Mouse (Mus musculus) spleen, adult 2 months (tissue): Measurements from ENCODE around the gene Rnps1. TPM values are rescaled to one million over a fixed set of nuclear protein-coding genes. Genes with fewer than 3 reads are reported as not detected.

Source experiments
- DNase-seq, 2 experiments: peaks; one replicate each; pipeline versions ENCODE4 v3.0.0 to v3.0.0-alpha.2; 2012 to 2021; ENCODE audit warnings: low spot score in 2 of 2, low read depth in 1 of 2
- H3K27ac ChIP-seq: fragments of 200-500 bp; 2 replicates; pipeline ENCODE4 v1.5.1; 2012; ENCODE audit warnings: low read length, inconsistent platforms; ENCODE audit not compliant: insufficient read depth
- H3K27me3 ChIP-seq: fragments of 200-500 bp; 2 replicates; pipeline ENCODE4 v1.6.1; 2012; ENCODE audit warnings: mild to moderate bottlenecking, moderate library complexity, low read length, inconsistent platforms; ENCODE audit not compliant: control insufficient read depth, insufficient read depth
- H3K36me3 ChIP-seq: fragments of 200-500 bp; 2 replicates; pipeline ENCODE4 v1.6.1; 2012; ENCODE audit warnings: mild to moderate bottlenecking, low read length, inconsistent platforms; ENCODE audit not compliant: control insufficient read depth, insufficient read depth
- H3K4me1 ChIP-seq: fragments of 200-500 bp; 2 replicates; pipeline ENCODE4 v1.6.1; 2011; ENCODE audit warnings: inconsistent platforms; ENCODE audit not compliant: control insufficient read depth, insufficient read depth, insufficient read length
- H3K4me3 ChIP-seq: fragments of 200-500 bp; 2 replicates; pipeline ENCODE4 v1.5.1; 2011; ENCODE audit warnings: mild to moderate bottlenecking, inconsistent platforms; ENCODE audit not compliant: insufficient read depth, insufficient read length; ENCODE audit errors: extremely low read depth
- CTCF ChIP-seq: fragments of 200-500 bp; IDR thresholded peaks from 2 replicates; pipeline ENCODE4 v1.5.1; 2011; ENCODE audit warnings: mild to moderate bottlenecking, inconsistent platforms; ENCODE audit not compliant: insufficient read depth, insufficient read length, insufficient replicate concordance; ENCODE audit errors: extremely low read depth
- POLR2A ChIP-seq: fragments of 200-500 bp; IDR thresholded peaks from 2 replicates; pipeline ENCODE4 v1.6.1; 2011; ENCODE audit warnings: low read depth, low read length, inconsistent platforms
- WGBS: fragments of 180-500 bp; shearing (Covaris S2); methylation state at CpG from one replicate; pipeline ENCODE4 v1.1.7; 2018; 5-methylcytosine and 5-hydroxymethylcytosine counted together
- polyA plus RNA-seq: library from polyadenylated mRNA; depleted of rRNA; stranded (reverse); fragments of >200 nt; gene quantifications from 2 replicates; pipeline ENCODE4 v1.2.3, GENCODE M21; 2012

The Rnps1 gene
- polyA plus RNA-seq, 1 experiment: 87.0 TPM

GRCm38 (mm10) chr17:24427170-24427557 lies 12.8 kb downstream of the Rnps1 start:
- Histone ChIP-seq H3K27ac (no peak overlapping the region), H3K36me3 (peaks cover 17% of the 10 kb centered on the region), H3K27me3 (no peaks in the 10 kb centered on the region), H3K4me1 (peaks cover 4% of the 10 kb centered on the region; the same call in 1 of the 2 replicates), H3K4me3 (peak overlapping the region; percentile 78)
- no peak for DNase-seq
- 11% methylated on average over 8 of the region's 8 CpGs for WGBS
- TF ChIP-seq CTCF (no peak), POLR2A (no peak)

GRCm38 (mm10) chr17:24429201-24429983 lies 15.0 kb downstream of the Rnps1 start:
- TF ChIP-seq POLR2A (no peak), CTCF (no peak)
- no peak overlapping the region for H3K4me3 ChIP-seq
- H3K27me3 ChIP-seq: no peaks in the 10 kb centered on the region
- WGBS: 94% methylated on average over 14 of the region's 14 CpGs
- no peak overlapping the region for H3K27ac ChIP-seq
- H3K4me1 ChIP-seq: peaks cover 4% of the 10 kb centered on the region; the same call in 1 of the 2 replicates
- H3K36me3 ChIP-seq: peaks cover 3% of the 10 kb centered on the region
- DNase-seq: no peak

GRCm38 (mm10) chr17:24437016-24437415 lies 22.7 kb downstream of the Rnps1 start:
- no peak overlapping the region for H3K4me3 ChIP-seq
- peak in 1 of 2 experiments; percentile 29 for DNase-seq
- H3K4me1 ChIP-seq: no peaks in the 10 kb centered on the region
- peaks cover 15% of the 10 kb centered on the region for H3K36me3 ChIP-seq
- H3K27me3 ChIP-seq: no peaks in the 10 kb centered on the region
- H3K27ac ChIP-seq: no peak overlapping the region
- WGBS: 85% methylated on average over 5 of the region's 5 CpGs
- TF ChIP-seq CTCF (peak; percentile 39; the same call in 1 of the 2 replicates), POLR2A (no peak)

- Histone ChIP-seq H3K27me3 (no peaks in the 10 kb centered on the region), H3K4me1 (no peaks in the 10 kb centered on the region), H3K27ac (no peak overlapping the region), H3K4me3 (no peak overlapping the region), H3K36me3 (peaks cover 29% of the 10 kb centered on the region)
- 96% methylated on average over 8 of the region's 8 CpGs for WGBS
- TF ChIP-seq POLR2A: no peak
- TF ChIP-seq CTCF: no peak
- DNase-seq: no peak
Measured at GRCm38 (mm10) chr17:24440377-24440776, 26.0 kb downstream of the Rnps1 start.

GRCm38 (mm10) chr17:24441148-24441547 lies 26.8 kb downstream of the Rnps1 start:
- WGBS: 66% methylated on average over 2 of the region's 2 CpGs
- H3K27me3 ChIP-seq: no peaks in the 10 kb centered on the region
- H3K4me1 ChIP-seq: no peaks in the 10 kb centered on the region
- DNase-seq: no peak
- no peak overlapping the region for H3K27ac ChIP-seq
- peaks cover 36% of the 10 kb centered on the region for H3K36me3 ChIP-seq
- TF ChIP-seq CTCF (no peak), POLR2A (no peak)
- no peak overlapping the region for H3K4me3 ChIP-seq

- Histone ChIP-seq H3K36me3 (peaks cover 45% of the 10 kb centered on the region), H3K27ac (no peak overlapping the region), H3K27me3 (no peaks in the 10 kb centered on the region), H3K4me3 (no peak overlapping the region), H3K4me1 (no peaks in the 10 kb centered on the region)
- WGBS: 96% methylated on average over 14 of the region's 14 CpGs
- no peak for TF ChIP-seq POLR2A
- no peak for TF ChIP-seq CTCF
- no peak for DNase-seq
Measured at GRCm38 (mm10) chr17:24442107-24442506, 27.7 kb downstream of the Rnps1 start.

- H3K27me3 ChIP-seq: no peaks in the 10 kb centered on the region
- H3K36me3 ChIP-seq: peaks cover 48% of the 10 kb centered on the region
- TF ChIP-seq CTCF (no peak), POLR2A (no peak)
- no peaks in the 10 kb centered on the region for H3K4me1 ChIP-seq
- no peak for DNase-seq
- no peak within 1 kb of the TSS for H3K27ac ChIP-seq
- H3K4me3 ChIP-seq: no peak within 1 kb of the TSS
- 81% methylated on average over 7 of the region's 7 CpGs for WGBS
Measured at GRCm38 (mm10) chr17:24442632-24443155, 28.3 kb downstream of the Rnps1 start, which contains the start of gene Dnase1l2. Gene Dnase1l2, minus strand, starts transcription at chr17:24443105.
